Mouse (Mus musculus) liver, embryonic 14.5 days (tissue): ENCODE measurements around the gene H2afx. TPM values are rescaled to one million over a fixed set of nuclear protein-coding genes. Genes with fewer than 3 reads are reported as not detected.
A peak's percentile ranks its signal among the peaks of the same experiment; 100 is the strongest.

ENCODE experiments used
- ATAC-seq: fragments of 200-750 bp; cut with Nextera tagmentation; 2 replicates; pipeline ENCODE4 v1.8.0; 2017; ENCODE audit warnings: moderate number of reproducible peaks, mild to moderate bottlenecking, moderate library complexity; ENCODE audit not compliant: insufficient read depth
- DNase-seq, 3 experiments: peaks; one replicate each; pipeline ENCODE4 v3.0.0-alpha.2; 2012 to 2013; ENCODE audit warnings: low read depth in 3 of 3, low spot score in 3 of 3
- H3K27ac ChIP-seq: fragments of 300-500 bp; sonication (generic); 2 replicates; pipeline ENCODE4 v1.5.1; 2014; ENCODE audit warnings: moderate library complexity, mild to moderate bottlenecking, control low read depth, inconsistent platforms
- H3K27me3 ChIP-seq: fragments of 300-500 bp; sonication (generic); 2 replicates; pipeline ENCODE4 v1.6.1; 2014; ENCODE audit warnings: mild to moderate bottlenecking, low read length, moderate library complexity; ENCODE audit not compliant: control insufficient read depth, insufficient read depth
- H3K36me3 ChIP-seq: fragments of 300-500 bp; sonication (generic); replicated peaks from 2 replicates; pipeline ENCODE4 v1.6.1; 2014; ENCODE audit warnings: low read depth; ENCODE audit not compliant: control insufficient read depth, insufficient read depth
- H3K4me1 ChIP-seq, 2 experiments: fragments of 200-500 bp in 1 of 2; fragments of 300-500 bp in 1 of 2; sonication (generic) in 1 of 2; replicated peaks; 2 replicates each; pipeline ENCODE4 v1.6.1; 2012 to 2014; ENCODE audit warnings: antibody characterized with exemption in 1 of 2, inconsistent platforms in 1 of 2, low read length in 1 of 2; ENCODE audit not compliant: control insufficient read depth in 2 of 2, insufficient read depth in 2 of 2
- H3K4me2 ChIP-seq: fragments of 300-500 bp; sonication (generic); 2 replicates; pipeline ENCODE4 v1.6.1; 2014; ENCODE audit warnings: low read depth, mild to moderate bottlenecking, control low read depth, moderate library complexity
- H3K4me3 ChIP-seq, 2 experiments: fragments of 200-500 bp in 1 of 2; fragments of 300-500 bp in 1 of 2; sonication (generic) in 1 of 2; 2 replicates each; pipeline ENCODE4 v1.5.1; 2012 to 2014; ENCODE audit warnings: low read depth in 2 of 2, low read length in 2 of 2, mild to moderate bottlenecking in 2 of 2, control low read depth in 1 of 2, inconsistent platforms in 1 of 2, moderate library complexity in 1 of 2; ENCODE audit not compliant: insufficient read depth in 1 of 2
- H3K9ac ChIP-seq: fragments of 300-500 bp; sonication (generic); replicated peaks from 2 replicates; pipeline ENCODE4 v1.6.1; 2014; ENCODE audit warnings: mild to moderate bottlenecking, control low read depth, moderate library complexity
- H3K9me3 ChIP-seq: fragments of 300-500 bp; sonication (generic); 2 replicates; pipeline ENCODE4 v1.6.1; 2016; ENCODE audit warnings: low read length, mixed read lengths; ENCODE audit not compliant: control insufficient read depth
- CTCF ChIP-seq: IDR thresholded peaks from 2 replicates; pipeline ENCODE4 v1.5.1; 2016; ENCODE audit warnings: antibody characterized with exemption, low read depth, control low read depth
- EP300 ChIP-seq: IDR thresholded peaks from 2 replicates; pipeline ENCODE4 v1.6.1; 2016; ENCODE audit warnings: antibody characterized with exemption, low read depth
- whole genome bisulfite sequencing: fragments of 180-500 bp; shearing (Covaris S2); extraction: QIAGEN DNeasy Blood & Tissue Kit; methylation state at CpG from one replicate; pipeline ENCODE4 v1.1.7; 2014; ENCODE audit not compliant: insufficient replicate concordance; 5-methylcytosine and 5-hydroxymethylcytosine counted together
- polyA plus RNA-seq, 2 experiments: library from polyadenylated mRNA; depleted of rRNA in 1 of 2; stranded (reverse) in 1 of 2; unstranded in 1 of 2; fragments of >200 nt; fragmentation: Nextera tagmentation in 1 of 2; extraction: Ambion mirVana in 1 of 2; gene quantifications; 2 replicates each; pipeline versions ENCODE4 v1.2.1 to v1.2.3; 2012 to 2014

Gene H2afx
- polyA plus RNA-seq, 2 experiments: 168 to 177 TPM

GRCm38 (mm10) chr9:44338574-44338973 lies 4.1 kb downstream of the H2afx start:
- TF ChIP-seq CTCF (peak; percentile 51; the same call in 1 of the 2 replicates), EP300 (no peak)
- Histone ChIP-seq H3K9me3 (no peaks in the 10 kb centered on the region), H3K27me3 (no peaks in the 10 kb centered on the region), H3K9ac (peak overlapping the region; percentile 99), H3K4me2 (peak overlapping the region; percentile 98), H3K36me3 (peaks cover 72% of the 10 kb centered on the region), H3K27ac (peak overlapping the region; percentile 97), H3K4me1 (peaks cover 11 to 18% of the 10 kb centered on the region in 2 experiments), H3K4me3 (peak overlapping the region; percentile 95 to 97)
- no peak for ATAC-seq
- 65% methylated on average over 5 of the region's 5 CpGs for WGBS
- peak in 1 of 3 experiments; percentile 47 for DNase-seq

- ATAC-seq (no peak), DNase-seq (no peak)
- peak overlapping the region; percentile 100 for H3K27ac ChIP-seq
- peak overlapping the region; percentile 96 for H3K9ac ChIP-seq
- no peaks in the 10 kb centered on the region for H3K27me3 ChIP-seq
- TF ChIP-seq CTCF (no peak), EP300 (no peak)
- no peaks in the 10 kb centered on the region for H3K9me3 ChIP-seq
- H3K36me3 ChIP-seq: peaks cover 55% of the 10 kb centered on the region
- WGBS: 33% methylated on average over 5 of the region's 5 CpGs
- peaks cover 12 to 18% of the 10 kb centered on the region in 2 experiments for H3K4me1 ChIP-seq
- peak overlapping the region; percentile 98 for H3K4me2 ChIP-seq
- H3K4me3 ChIP-seq: peak overlapping the region; percentile 95 to 98
These were observed 7.0 kb downstream of the H2afx start for GRCm38 (mm10) chr9:44341487-44341886.

GRCm38 (mm10) chr9:44342173-44342572 lies 7.7 kb downstream of the H2afx start:
- WGBS: 9% methylated on average over 3 of the region's 3 CpGs
- peak overlapping the region; percentile 100 for H3K27ac ChIP-seq
- H3K9me3 ChIP-seq: no peaks in the 10 kb centered on the region
- no peaks in the 10 kb centered on the region for H3K27me3 ChIP-seq
- H3K36me3 ChIP-seq: peaks cover 48% of the 10 kb centered on the region
- H3K4me1 ChIP-seq: peaks cover 12 to 16% of the 10 kb centered on the region in 2 experiments
- H3K4me3 ChIP-seq: peak overlapping the region; percentile 95 to 98
- H3K4me2 ChIP-seq: peak overlapping the region; percentile 98
- TF ChIP-seq EP300 (peak; percentile 95), CTCF (no peak)
- peak; percentile 89 to 90 (median 90) for DNase-seq
- peak; percentile 78 for ATAC-seq
- peak overlapping the region; percentile 96 for H3K9ac ChIP-seq

GRCm38 (mm10) chr9:44342605-44343004 lies 8.1 kb downstream of the H2afx start:
- ATAC-seq: peak; percentile 4; the same call in 1 of the 2 replicates
- peak overlapping the region; percentile 95 to 98 for H3K4me3 ChIP-seq

GRCm38 (mm10) chr9:44343290-44343689 lies 8.8 kb downstream of the H2afx start:
- TF ChIP-seq EP300 (peak; percentile 95), CTCF (no peak)
- Histone ChIP-seq H3K4me2 (peak overlapping the region; percentile 98), H3K27ac (peak overlapping the region; percentile 100), H3K36me3 (peaks cover 48% of the 10 kb centered on the region), H3K4me3 (peak overlapping the region; percentile 95 to 98), H3K9ac (peak overlapping the region; percentile 96), H3K27me3 (no peaks in the 10 kb centered on the region), H3K9me3 (no peaks in the 10 kb centered on the region), H3K4me1 (peaks cover 12 to 16% of the 10 kb centered on the region in 2 experiments)
- WGBS: 0% methylated on average over 6 of the region's 6 CpGs
- ATAC-seq (peak; percentile 78), DNase-seq (peak; percentile 80 to 88 (median 87))

More at GRCm38 (mm10) chr9:44342605-44343004, 8.1 kb downstream of the H2afx start:
- Histone ChIP-seq H3K4me2 (peak overlapping the region; percentile 98), H3K27me3 (no peaks in the 10 kb centered on the region), H3K4me1 (peaks cover 12 to 16% of the 10 kb centered on the region in 2 experiments), H3K36me3 (peaks cover 48% of the 10 kb centered on the region), H3K27ac (peak overlapping the region; percentile 100), H3K9me3 (no peaks in the 10 kb centered on the region), H3K9ac (peak overlapping the region; percentile 96)
- DNase-seq: no peak
- 28% methylated on average over 1 of the region's 1 CpGs for WGBS
- TF ChIP-seq CTCF (no peak), EP300 (no peak)
